Mouse (Mus musculus): ENCODE results near the gene Kcna7. TPM values are rescaled to one million over a fixed set of nuclear protein-coding genes. Genes with fewer than 3 reads are reported as not detected.

Kcna7 gene
- polyA plus RNA-seq, 1 experiment from 2014 or later: not detected

DNA sequence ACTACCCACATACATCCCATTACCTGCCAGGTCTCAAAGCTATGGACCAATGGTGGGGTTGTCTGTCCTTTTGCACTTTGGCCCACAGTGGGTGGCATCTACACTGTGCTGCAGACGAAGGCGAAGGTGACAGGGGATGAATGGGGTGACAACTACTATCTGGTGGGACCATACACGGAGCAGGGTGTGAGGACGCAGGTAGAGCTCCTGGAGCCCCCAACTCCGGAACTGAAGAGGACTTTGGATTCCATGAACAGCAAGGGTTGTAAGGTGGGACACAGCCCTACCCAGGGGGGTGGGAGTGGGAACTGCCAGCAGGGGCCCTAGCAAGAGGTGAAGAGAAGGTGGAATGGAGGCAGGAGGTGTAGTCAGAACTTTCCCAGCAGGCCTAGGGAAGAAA is 31.0 kb downstream of the Kcna7 start:
- H3K4me2 ChIP-seq (replicated peaks): 0 out of 2 replicates have a peak overlapping the region, but pooled peaks have one; percentile 97
- 0 out of 2 replicates have a peak overlapping the region, but pooled peaks have one; percentile 24 for H3K9ac ChIP-seq

DNA sequence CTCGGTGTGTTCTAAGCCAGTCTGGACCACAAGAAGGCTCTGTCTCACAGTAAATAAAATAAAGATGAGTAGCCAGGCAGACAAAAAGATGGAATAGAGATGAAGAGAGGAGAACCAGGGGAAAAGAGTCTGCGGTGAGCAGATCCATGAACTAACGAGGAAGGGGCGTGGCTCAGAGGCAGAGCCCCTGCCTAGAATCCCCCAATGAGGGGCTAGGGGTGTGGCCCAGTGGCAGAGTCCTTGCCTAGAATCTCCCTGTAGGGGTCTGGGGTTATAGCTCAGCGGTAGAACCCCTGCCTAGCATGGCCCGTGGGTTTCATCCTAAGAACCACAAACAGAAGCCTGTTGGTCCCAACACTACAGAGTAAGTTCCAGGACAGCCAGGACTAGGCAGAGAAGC is 31.6 kb downstream of the Kcna7 start:
- peak overlapping the region; percentile 26 for H3K4me2 ChIP-seq (replicated peaks)
- peaks cover 22% of the 10 kb centered on the region for H3K36me3 ChIP-seq
- H3K4me3 ChIP-seq: no peak overlapping the region
- 24% methylated on average over 6 of the region's 6 CpGs for WGBS
- no peak overlapping the region for H3K27ac ChIP-seq
- peak overlapping the region; percentile 24; the same call in 1 of the 2 replicates for H3K9ac ChIP-seq
- no peaks in the 10 kb centered on the region for H3K9me3 ChIP-seq
- H3K27me3 ChIP-seq: no peaks in the 10 kb centered on the region
- ATAC-seq (ENCODE audit: insufficient number of reproducible peaks, insufficient read depth, low FRiP score, low TSS enrichment): no peak
- peaks cover 43% of the 10 kb centered on the region for H3K4me1 ChIP-seq

More for the DNA sequence above, 31.0 kb downstream of the Kcna7 start:
- Histone ChIP-seq H3K4me3 (no peak overlapping the region), H3K27me3 (no peaks in the 10 kb centered on the region), H3K36me3 (peaks cover 25% of the 10 kb centered on the region), H3K9me3 (no peaks in the 10 kb centered on the region), H3K4me1 (peaks cover 43% of the 10 kb centered on the region), H3K27ac (no peak overlapping the region)
- WGBS: 92% methylated on average over 5 of the region's 5 CpGs
- no peak for ATAC-seq (ENCODE audit: insufficient number of reproducible peaks, insufficient read depth, low FRiP score, low TSS enrichment)

DNA sequence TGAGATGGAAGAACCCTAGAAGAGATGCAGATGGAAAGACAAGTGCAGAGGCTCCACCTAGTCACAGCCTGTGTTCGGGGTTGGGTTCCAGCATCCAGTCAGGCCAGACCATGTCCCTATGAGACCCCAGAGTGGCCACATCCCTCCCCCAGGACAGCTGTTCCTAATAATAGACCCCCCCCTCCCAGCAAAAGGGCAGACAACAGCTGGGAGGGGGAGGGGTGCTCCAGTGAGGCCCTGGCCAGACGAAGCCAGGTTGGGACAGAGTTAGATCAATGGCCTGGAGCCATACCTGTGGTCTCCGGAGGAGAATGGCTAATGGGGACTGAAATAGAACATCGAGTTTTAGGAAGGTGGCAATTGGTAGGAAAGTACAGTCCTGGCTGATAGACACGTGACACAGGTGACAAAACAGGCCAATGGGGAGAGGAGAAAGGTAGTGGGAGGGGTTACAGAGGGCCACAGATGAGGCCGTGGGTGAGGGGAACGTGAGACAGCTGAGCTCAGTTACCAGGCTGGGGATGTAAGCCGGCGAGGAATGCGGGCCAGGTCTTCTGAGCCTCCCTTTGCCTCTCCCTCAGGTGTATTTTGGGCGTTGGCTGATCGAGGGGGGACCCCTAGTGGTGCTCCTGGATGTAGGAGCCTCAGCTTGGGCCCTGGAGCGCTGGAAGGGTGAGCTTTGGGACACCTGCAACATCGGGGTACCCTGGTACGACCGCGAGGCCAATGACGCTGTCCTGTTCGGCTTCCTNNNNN is 32.2 kb downstream of the Kcna7 start, which contains the start of gene Ruvbl2:
Gene Ruvbl2 (minus strand): TSS at position 576 of the 756 bp plus-strand sequence.
- Histone ChIP-seq H3K4me3 (peak within 1 kb of the TSS; percentile 1; the same call in 1 of the 2 replicates), H3K36me3 (peaks cover 25% of the 10 kb centered on the region), H3K4me2 (replicated peaks) (peak within 1 kb of the TSS; percentile 26), H3K27me3 (no peaks in the 10 kb centered on the region), H3K27ac (peak within 1 kb of the TSS; percentile 1; the same call in 1 of the 2 replicates), H3K9me3 (no peaks in the 10 kb centered on the region), H3K9ac (peak within 1 kb of the TSS; percentile 24), H3K4me1 (peaks cover 43% of the 10 kb centered on the region)
- no peak for ATAC-seq (ENCODE audit: insufficient number of reproducible peaks, insufficient read depth, low FRiP score, low TSS enrichment)
- 17% methylated on average over 19 of the region's 19 CpGs for WGBS

DNA sequence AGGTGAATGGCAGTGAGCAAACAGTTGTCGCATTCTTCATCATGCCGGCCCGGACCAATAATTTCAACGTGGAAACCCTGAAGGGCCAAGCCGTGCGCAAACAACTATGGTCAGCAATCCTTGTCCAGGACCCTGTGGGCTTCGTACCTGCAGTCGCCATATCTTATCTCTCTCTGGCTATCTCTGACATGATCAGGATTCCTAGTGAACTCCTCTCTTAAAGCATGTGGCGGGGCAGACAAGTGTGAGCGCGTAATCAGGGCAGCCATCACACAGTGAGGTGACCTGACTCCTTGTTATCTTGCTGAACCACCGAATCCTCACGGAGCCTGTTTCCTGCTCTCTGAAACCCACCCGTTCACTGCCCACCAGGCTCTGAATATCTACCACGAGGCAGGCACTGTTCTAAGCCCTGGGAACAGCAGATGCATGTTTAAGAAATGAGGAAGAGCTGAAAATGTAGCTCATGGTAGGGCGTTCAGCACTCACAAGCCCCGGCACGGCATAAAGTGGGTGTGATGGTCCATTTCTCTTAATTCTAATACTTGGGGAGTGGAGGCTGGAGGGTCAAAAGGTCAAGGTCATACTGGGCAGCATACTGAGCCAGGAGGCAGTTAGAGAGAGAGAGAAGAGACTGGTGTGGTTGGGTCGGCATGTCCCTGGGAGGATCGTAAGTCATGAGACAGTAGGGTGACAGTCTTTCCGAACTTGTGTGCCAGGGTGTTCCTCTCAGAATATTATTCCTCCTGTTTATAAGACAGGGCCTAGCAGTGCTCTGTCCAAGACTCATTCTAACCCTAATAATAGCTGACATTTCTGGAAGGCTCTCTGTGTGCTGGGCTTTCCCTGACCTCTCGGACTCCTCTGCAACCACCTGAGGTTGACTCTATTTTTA is 38.3 kb downstream of the Kcna7 start:
- ATAC-seq (ENCODE audit: insufficient number of reproducible peaks, insufficient read depth, low FRiP score, low TSS enrichment): no peak
- WGBS: 87% methylated on average over 22 of the region's 22 CpGs

DNA sequence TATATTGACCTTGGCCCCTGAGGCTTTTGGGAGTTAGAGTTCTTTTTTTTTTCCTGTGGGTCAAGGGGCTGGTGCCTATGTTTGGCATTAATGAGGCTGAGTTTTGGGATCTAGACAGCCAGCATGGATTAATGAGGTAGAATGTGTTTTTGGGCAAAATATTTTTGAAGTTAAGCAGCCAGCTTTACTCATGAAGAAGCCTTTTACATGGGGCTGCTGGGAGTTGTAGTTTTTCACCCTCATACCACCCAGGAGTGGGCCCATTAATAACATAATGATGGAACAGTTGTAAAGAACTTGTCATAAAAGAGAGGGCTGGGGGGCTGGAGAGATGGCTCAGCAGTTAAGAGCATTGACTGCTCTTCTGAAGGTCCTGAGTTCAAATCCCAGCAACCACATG is 41.1 kb downstream of the Kcna7 start:
- Histone ChIP-seq H3K4me3 (no peak overlapping the region), H3K27me3 (no peaks in the 10 kb centered on the region), H3K9ac (no peak overlapping the region), H3K4me2 (replicated peaks) (no peak overlapping the region), H3K36me3 (peaks cover 56% of the 10 kb centered on the region), H3K27ac (no peak overlapping the region), H3K4me1 (no peaks in the 10 kb centered on the region), H3K9me3 (no peaks in the 10 kb centered on the region)
- no peak for ATAC-seq (ENCODE audit: insufficient number of reproducible peaks, insufficient read depth, low FRiP score, low TSS enrichment)

More for the DNA sequence above, 38.3 kb downstream of the Kcna7 start:
- no peak overlapping the region for H3K27ac ChIP-seq
- no peaks in the 10 kb centered on the region for H3K27me3 ChIP-seq
- H3K4me1 ChIP-seq: no peaks in the 10 kb centered on the region
- peaks cover 59% of the 10 kb centered on the region for H3K36me3 ChIP-seq
- no peak overlapping the region for H3K4me3 ChIP-seq
- no peak overlapping the region for H3K4me2 ChIP-seq (replicated peaks)
- H3K9ac ChIP-seq: no peak overlapping the region
- H3K9me3 ChIP-seq: no peaks in the 10 kb centered on the region

DNA sequence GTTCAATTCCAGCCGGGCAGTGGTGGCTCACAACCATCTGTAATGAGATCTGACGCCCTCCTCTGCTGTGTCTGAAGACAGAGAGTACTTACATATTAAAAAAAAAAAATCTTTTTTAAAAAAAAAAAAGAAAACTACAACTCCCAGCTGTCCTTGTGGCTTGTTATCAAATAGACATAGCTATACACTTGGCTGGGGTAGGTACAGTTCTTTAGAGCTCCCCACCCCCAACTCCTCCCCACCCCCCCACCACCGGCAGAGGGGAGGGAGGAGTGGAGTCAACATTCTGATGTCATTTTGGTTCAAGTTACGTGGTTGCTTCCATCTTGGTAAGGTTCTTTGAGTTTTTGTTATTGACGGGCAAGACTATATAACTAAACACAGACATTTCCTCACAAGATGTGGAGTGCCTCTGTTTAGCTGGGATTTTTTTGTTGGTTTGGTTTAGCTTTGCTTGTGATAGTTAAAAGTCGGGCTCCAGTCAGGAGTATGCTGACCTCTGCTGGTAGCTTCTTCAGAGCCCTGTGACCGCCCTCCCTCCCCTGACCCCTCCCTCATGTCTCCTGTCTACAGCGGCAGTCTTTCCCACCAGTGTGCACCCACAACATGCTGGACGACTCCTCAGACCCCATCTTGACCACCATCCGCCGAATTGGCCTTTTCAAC is 42.0 kb downstream of the Kcna7 start:
- Histone ChIP-seq H3K4me1 (no peaks in the 10 kb centered on the region), H3K4me2 (replicated peaks) (no peak overlapping the region), H3K4me3 (no peak overlapping the region), H3K36me3 (peaks cover 61% of the 10 kb centered on the region), H3K27me3 (no peaks in the 10 kb centered on the region), H3K9me3 (no peaks in the 10 kb centered on the region), H3K27ac (no peak overlapping the region), H3K9ac (no peak overlapping the region)
- no peak for ATAC-seq (ENCODE audit: insufficient number of reproducible peaks, insufficient read depth, low FRiP score, low TSS enrichment)
- WGBS: 27% methylated on average over 11 of the region's 11 CpGs

DNA sequence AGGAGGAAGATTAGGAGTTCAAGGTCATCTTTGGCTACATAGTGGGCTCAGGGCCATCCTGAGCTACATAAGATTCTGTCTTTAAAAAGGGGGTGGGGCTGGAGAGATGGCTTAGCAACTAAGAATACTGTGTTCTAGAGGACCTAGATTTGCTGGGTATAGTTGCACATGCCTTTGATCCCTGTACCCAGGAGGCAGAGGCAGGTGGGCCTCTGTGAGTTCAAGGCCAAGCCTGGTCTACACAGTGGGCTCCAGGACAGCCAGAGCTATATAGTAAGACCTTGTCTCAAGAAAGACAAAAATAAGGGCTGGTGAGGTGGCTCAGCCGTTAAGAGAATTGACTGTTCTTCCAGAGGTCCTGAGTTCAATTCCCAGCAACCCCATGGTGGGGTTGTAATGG is 44.5 kb downstream of the Kcna7 start:
- no peak overlapping the region for H3K9ac ChIP-seq
- no peak for ATAC-seq (ENCODE audit: insufficient number of reproducible peaks, insufficient read depth, low FRiP score, low TSS enrichment)
- WGBS: 86% methylated on average over 1 of the region's 1 CpGs
- no peak overlapping the region for H3K4me3 ChIP-seq
- no peaks in the 10 kb centered on the region for H3K27me3 ChIP-seq
- no peaks in the 10 kb centered on the region for H3K9me3 ChIP-seq
- no peaks in the 10 kb centered on the region for H3K4me1 ChIP-seq
- peaks cover 56% of the 10 kb centered on the region for H3K36me3 ChIP-seq
- no peak overlapping the region for H3K4me2 ChIP-seq (replicated peaks)
- no peak overlapping the region for H3K27ac ChIP-seq

DNA sequence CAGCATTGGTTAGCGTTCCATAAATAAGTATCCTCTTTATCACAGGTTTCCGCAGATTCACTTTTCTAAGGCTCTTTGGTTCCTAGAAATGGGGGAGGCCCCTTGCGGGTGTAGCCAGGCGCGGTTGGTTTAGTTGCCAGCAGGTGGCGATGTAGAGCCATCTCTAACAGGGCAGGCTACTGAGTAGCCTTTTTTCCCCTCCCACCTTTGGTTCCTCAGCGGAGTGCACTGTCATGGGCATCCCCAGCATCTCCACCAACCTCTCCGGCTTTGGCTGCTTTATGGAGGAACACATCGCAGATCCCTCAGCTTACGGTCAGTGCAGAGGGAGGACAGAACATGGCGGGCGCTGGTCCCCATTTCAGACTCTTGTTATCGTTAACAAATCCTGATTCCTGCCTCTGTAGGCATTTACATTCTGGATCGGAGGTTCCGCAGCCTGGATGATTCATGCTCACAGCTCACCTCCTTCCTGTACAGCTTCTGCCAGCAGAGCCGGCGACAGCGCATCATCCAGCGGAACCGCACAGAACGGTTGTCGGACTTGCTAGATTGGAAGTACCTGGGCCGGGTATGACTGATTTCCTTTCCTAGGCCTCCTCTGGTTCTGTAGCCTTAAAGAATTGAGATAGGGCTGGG is 46.0 kb downstream of the Kcna7 start:
- no peak overlapping the region for H3K4me3 ChIP-seq
- no peaks in the 10 kb centered on the region for H3K27me3 ChIP-seq
- no peak overlapping the region for H3K9ac ChIP-seq
- H3K36me3 ChIP-seq: peaks cover 69% of the 10 kb centered on the region
- no peak overlapping the region for H3K27ac ChIP-seq
- ATAC-seq (ENCODE audit: insufficient number of reproducible peaks, insufficient read depth, low FRiP score, low TSS enrichment): peak; percentile 75; the same call in 1 of the 2 replicates
- no peaks in the 10 kb centered on the region for H3K9me3 ChIP-seq
- no peak overlapping the region for H3K4me2 ChIP-seq (replicated peaks)
- H3K4me1 ChIP-seq: no peaks in the 10 kb centered on the region
- 53% methylated on average over 23 of the region's 23 CpGs for WGBS

DNA sequence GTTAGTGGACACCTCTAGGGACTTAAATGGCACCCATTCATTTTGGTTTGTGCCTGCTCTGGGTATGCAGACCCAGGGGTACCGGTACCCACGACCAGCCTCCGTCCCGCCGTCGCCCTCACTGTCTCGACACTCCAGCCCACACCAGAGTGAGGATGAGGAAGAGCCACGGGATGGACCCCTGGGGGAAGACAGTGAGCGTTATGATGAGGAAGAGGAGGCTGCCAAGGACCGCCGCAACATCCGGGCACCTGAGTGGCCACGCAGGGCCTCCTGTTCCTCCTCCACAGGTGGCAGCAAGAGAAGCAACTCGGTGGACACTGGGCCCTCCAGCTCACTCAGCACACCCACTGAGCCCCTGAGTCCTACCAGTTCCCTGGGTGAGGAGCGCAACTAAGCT is 49.5 kb downstream of the Kcna7 start:
- Histone ChIP-seq H3K9ac (no peak overlapping the region), H3K9me3 (no peaks in the 10 kb centered on the region), H3K36me3 (peaks cover 67% of the 10 kb centered on the region), H3K27me3 (no peaks in the 10 kb centered on the region), H3K4me3 (no peak overlapping the region), H3K4me2 (replicated peaks) (no peak overlapping the region), H3K27ac (no peak overlapping the region), H3K4me1 (peaks cover 14% of the 10 kb centered on the region)
- WGBS: 89% methylated on average over 15 of the region's 15 CpGs
- no peak for ATAC-seq (ENCODE audit: insufficient number of reproducible peaks, insufficient read depth, low FRiP score, low TSS enrichment)

DNA sequence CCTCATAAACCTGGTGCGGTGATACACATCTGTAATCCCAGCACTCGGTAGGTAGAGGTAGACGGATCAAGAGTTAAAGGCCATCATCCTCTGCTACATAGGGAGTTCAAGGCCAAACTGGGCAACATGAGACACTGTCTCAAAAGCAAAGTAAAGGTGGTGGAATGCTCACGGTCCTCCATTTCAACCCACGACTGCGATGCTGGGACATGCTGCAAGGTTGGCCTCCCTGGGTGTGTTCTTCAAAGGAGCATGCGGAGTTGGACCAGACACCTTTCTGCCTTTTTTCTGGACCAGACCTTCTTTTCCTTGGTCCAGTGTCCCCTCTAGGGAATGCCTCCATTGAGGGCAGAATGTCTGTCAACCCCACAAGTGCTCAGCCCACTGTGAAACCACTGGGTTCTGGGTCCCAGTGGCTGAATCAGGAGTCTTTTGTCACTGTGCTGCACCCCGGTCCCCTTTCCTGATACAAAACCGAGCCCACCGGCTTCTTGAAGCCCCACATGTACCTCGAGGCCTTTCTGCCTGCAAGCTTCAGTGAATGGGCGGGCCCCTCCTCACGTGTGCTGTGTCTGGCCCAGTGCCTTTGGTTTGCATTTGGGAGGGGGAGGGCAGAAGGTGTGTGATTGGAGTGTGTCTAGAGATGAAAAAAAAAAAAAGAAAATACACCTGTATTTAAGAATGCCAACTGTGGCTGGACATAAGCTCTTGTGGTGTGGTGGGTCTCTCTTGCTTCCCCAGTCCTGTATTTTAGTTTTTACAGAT is 50.7 kb downstream of the Kcna7 start:
- WGBS: 71% methylated on average over 13 of the region's 13 CpGs
- H3K4me3 ChIP-seq: no peak overlapping the region
- H3K4me2 ChIP-seq (replicated peaks): no peak overlapping the region
- no peaks in the 10 kb centered on the region for H3K27me3 ChIP-seq
- H3K36me3 ChIP-seq: peaks cover 60% of the 10 kb centered on the region
- H3K9me3 ChIP-seq: no peaks in the 10 kb centered on the region
- no peak overlapping the region for H3K9ac ChIP-seq
- H3K27ac ChIP-seq: 0 out of 2 replicates have a peak overlapping the region, but pooled peaks have one; percentile 30
- ATAC-seq (ENCODE audit: insufficient number of reproducible peaks, insufficient read depth, low FRiP score, low TSS enrichment): no peak
- H3K4me1 ChIP-seq: peaks cover 24% of the 10 kb centered on the region

All from embryonic facial prominence, embryonic 12.5 days (tissue).